Mouse (Mus musculus): Measurements from ENCODE around the gene Tmem205.

Tmem205 gene

GRCm38 (mm10) chr9:21944267-21944666 lies 16.9 kb upstream of the Tmem205 start:
- DNase-seq (ENCODE audit: low read depth, low spot score) = no peak

GRCm38 (mm10) chr9:21943638-21944037 lies 16.3 kb upstream of the Tmem205 start:
- no peak for DNase-seq (ENCODE audit: low read depth, low spot score)

GRCm38 (mm10) chr9:21943046-21943445 lies 15.7 kb upstream of the Tmem205 start:
- DNase-seq (ENCODE audit: low read depth, low spot score) = no peak

- no peak for DNase-seq (ENCODE audit: low read depth, low spot score)
Measured at GRCm38 (mm10) chr9:21938234-21938855, 11.0 kb upstream of the Tmem205 start.

- no peak for DNase-seq (ENCODE audit: low read depth, low spot score)
Measured at GRCm38 (mm10) chr9:21937711-21938175, 10.4 kb upstream of the Tmem205 start.

- peak; percentile 91 for DNase-seq (ENCODE audit: low read depth, low spot score)
Measured at GRCm38 (mm10) chr9:21936692-21937570, 9.6 kb upstream of the Tmem205 start, which contains the start of gene Plppr2. Gene Plppr2, plus strand, starts transcription at chr9:21937033.

- DNase-seq (ENCODE audit: low read depth, low spot score) = no peak
Measured at GRCm38 (mm10) chr9:21935466-21936131, 8.2 kb upstream of the Tmem205 start.

GRCm38 (mm10) chr9:21934021-21934420 lies 6.7 kb upstream of the Tmem205 start:
- DNase-seq (ENCODE audit: low read depth, low spot score) = no peak

- DNase-seq (ENCODE audit: low read depth, low spot score) = no peak
Measured at GRCm38 (mm10) chr9:21932445-21933137, 5.2 kb upstream of the Tmem205 start.

- DNase-seq (ENCODE audit: low read depth, low spot score) = no peak
Measured at GRCm38 (mm10) chr9:21932006-21932405, 4.7 kb upstream of the Tmem205 start.

GRCm38 (mm10) chr9:21929208-21929607 lies 1.9 kb upstream of the Tmem205 start:
- DNase-seq (ENCODE audit: low read depth, low spot score) = no peak

- peak; percentile 31 for DNase-seq (ENCODE audit: low read depth, low spot score)
Measured at GRCm38 (mm10) chr9:21926784-21927183, 572 bp downstream of the Tmem205 start.

- DNase-seq (ENCODE audit: low read depth, low spot score) = peak; percentile 71
Measured at GRCm38 (mm10) chr9:21926155-21926554, 1.2 kb downstream of the Tmem205 start.

- no peak for DNase-seq (ENCODE audit: low read depth, low spot score)
Measured at GRCm38 (mm10) chr9:21925506-21925905, 1.9 kb downstream of the Tmem205 start.

GRCm38 (mm10) chr9:21925034-21925433 lies 2.3 kb downstream of the Tmem205 start:
- DNase-seq (ENCODE audit: low read depth, low spot score) = no peak

GRCm38 (mm10) chr9:21924099-21924493 lies 3.3 kb downstream of the Tmem205 start:
- DNase-seq (ENCODE audit: low read depth, low spot score) = peak; percentile 99

- DNase-seq (ENCODE audit: low read depth, low spot score) = peak; percentile 50
Measured at GRCm38 (mm10) chr9:21923490-21924098, 3.8 kb downstream of the Tmem205 start.

GRCm38 (mm10) chr9:21923036-21923435 lies 4.3 kb downstream of the Tmem205 start:
- no peak for DNase-seq (ENCODE audit: low read depth, low spot score)

- DNase-seq (ENCODE audit: low read depth, low spot score) = peak; percentile 35
Measured at GRCm38 (mm10) chr9:21918692-21919384, 8.5 kb downstream of the Tmem205 start.

- DNase-seq (ENCODE audit: low read depth, low spot score) = peak; percentile 85
Measured at GRCm38 (mm10) chr9:21918035-21918592, 9.2 kb downstream of the Tmem205 start, which contains the start of gene Rab3d. Gene Rab3d, minus strand, starts transcription at chr9:21918192.
